Mouse (Mus musculus): ENCODE data around the gene Ncan.
"Not testable (repeated sequence)": the region's sequence is repeated elsewhere in the genome, so short reads cannot be mapped to it uniquely, and the experiment has no call there.

Ncan gene

GRCm38 (mm10) chr8:70084191-70085065 lies 36.2 kb downstream of the Ncan start:
- peak; percentile 28 for DNase-seq (ENCODE audit: low read depth, low spot score)

GRCm38 (mm10) chr8:70083285-70083684 lies 37.4 kb downstream of the Ncan start, which contains the start of gene Hapln4:
Gene Hapln4, plus strand, starts transcription at chr8:70083457.
- DNase-seq (ENCODE audit: low read depth, low spot score) = peak; percentile 32

GRCm38 (mm10) chr8:70081976-70082375 lies 38.7 kb downstream of the Ncan start:
- DNase-seq (ENCODE audit: low read depth, low spot score) = no peak

- DNase-seq (ENCODE audit: low read depth, low spot score) = no peak
Observed at GRCm38 (mm10) chr8:70073682-70074081, 47.0 kb downstream of the Ncan start.

GRCm38 (mm10) chr8:70073120-70073519 lies 47.6 kb downstream of the Ncan start:
- DNase-seq (ENCODE audit: low read depth, low spot score) = no peak

GRCm38 (mm10) chr8:70072441-70073069 lies 48.1 kb downstream of the Ncan start, which contains the start of gene Tm6sf2:
Gene Tm6sf2, plus strand, starts transcription at chr8:70072924.
- no peak for DNase-seq (ENCODE audit: low read depth, low spot score)

GRCm38 (mm10) chr8:70071836-70072440 lies 48.7 kb downstream of the Ncan start:
- DNase-seq (ENCODE audit: low read depth, low spot score) = no peak

- DNase-seq (ENCODE audit: low read depth, low spot score) = peak; percentile 62
Observed at GRCm38 (mm10) chr8:70057721-70058120, 63.0 kb downstream of the Ncan start.

- DNase-seq (ENCODE audit: low read depth, low spot score) = not testable (repeated sequence)
Observed at GRCm38 (mm10) chr8:70050434-70050833, 70.2 kb downstream of the Ncan start.

GRCm38 (mm10) chr8:70049662-70050061 lies 71.0 kb downstream of the Ncan start:
- DNase-seq (ENCODE audit: low read depth, low spot score) = no peak

- no peak for DNase-seq (ENCODE audit: low read depth, low spot score)
Observed at GRCm38 (mm10) chr8:70043996-70044395, 76.7 kb downstream of the Ncan start.
